24 mouse cellular contexts compared by ENCODE assay signal in the genomic region with DNA sequence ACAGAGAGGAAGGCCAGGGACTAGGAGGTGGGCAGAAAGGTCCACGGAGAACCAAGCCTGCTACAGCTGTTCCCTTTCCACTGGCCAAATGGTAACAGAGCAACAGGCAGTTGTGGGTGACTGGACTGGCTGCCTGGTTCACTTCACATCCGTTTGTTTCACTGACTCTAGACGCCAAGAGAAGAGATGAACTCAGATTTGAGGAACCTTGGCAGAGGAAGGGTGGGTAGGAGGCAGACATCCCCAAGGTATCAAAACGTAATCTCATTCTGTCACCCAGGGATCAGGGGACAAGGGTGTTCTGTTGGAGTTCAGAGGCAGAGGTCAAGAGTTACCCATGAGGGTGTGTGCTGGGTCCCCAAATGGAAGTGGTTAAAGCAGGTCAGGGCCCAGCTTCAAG. TPM values are rescaled to one million over a fixed set of nuclear protein-coding genes. Genes with fewer than 3 reads are reported as not detected.
DNase-seq lines count a peak whose midpoint lies in the region; ATAC-seq lines count a peak whose summit lies in the region.
"Had no signal": no experiment of that assay in that cellular context is flagged by ENCODE, and none has a peak within 500 bp of the region (broad histone marks: within the 10 kb centered on the region; RNA-seq: fewer than 3 reads in every experiment).

No protein-coding gene starts in this region.

- H3K36me3 ChIP-seq in splenic B cell, adult 2 months (ENCODE audit: control insufficient read depth, insufficient read depth, low read length, poor library complexity, severe bottlenecking): no peaks in the 10 kb centered on the region
- H3K36me3 ChIP-seq in forebrain, embryonic 15.5 days: no peaks in the 10 kb centered on the region
- no peaks in the 10 kb centered on the region for H3K36me3 ChIP-seq in embryonic facial prominence, embryonic 10.5 days (replicated peaks)
- H3K36me3 ChIP-seq: embryonic facial prominence, embryonic 13.5 days; embryonic facial prominence, embryonic 15.5 days; forebrain, embryonic 10.5 days; forebrain, embryonic 12.5 days; G1E had no signal

- no peak overlapping the region for H3K4me3 ChIP-seq in forebrain, embryonic 15.5 days
- no peak overlapping the region for H3K4me3 ChIP-seq in embryonic facial prominence, embryonic 10.5 days
- H3K4me3 ChIP-seq: erythroblast, embryonic 14.5 days had no signal

- H3K27ac ChIP-seq in forebrain, embryonic 15.5 days (replicated peaks): no peak overlapping the region
- no peak overlapping the region for H3K27ac ChIP-seq in embryonic facial prominence, embryonic 10.5 days (replicated peaks)
- H3K27ac ChIP-seq: embryonic facial prominence, embryonic 13.5 days; embryonic facial prominence, embryonic 15.5 days; forebrain, embryonic 12.5 days had no signal

- peak; percentile 15; the same call in 1 of the 2 replicates for ATAC-seq in common myeloid progenitor, adult 5-6 weeks (replicated peaks; ENCODE audit: low read depth, poor library complexity, severe bottlenecking)
- ATAC-seq in forebrain, embryonic 15.5 days (replicated peaks): no peak

- H3K4me2 ChIP-seq in forebrain, embryonic 15.5 days (replicated peaks): no peak overlapping the region

- H3K27me3 ChIP-seq in splenic B cell, adult 2 months (ENCODE audit: control insufficient read depth, insufficient read depth, low read length, poor library complexity, severe bottlenecking): no peaks in the 10 kb centered on the region
- H3K27me3 ChIP-seq in forebrain, embryonic 15.5 days: peaks cover 43% of the 10 kb centered on the region
- H3K27me3 ChIP-seq in embryonic facial prominence, embryonic 10.5 days (replicated peaks; ENCODE audit: low read depth, poor library complexity, severe bottlenecking): peaks cover 100% of the 10 kb centered on the region

- no peak overlapping the region for H3K9ac ChIP-seq in forebrain, embryonic 15.5 days (replicated peaks)
- H3K9ac ChIP-seq: embryonic facial prominence, embryonic 15.5 days; forebrain, embryonic 12.5 days; forebrain, postnatal 0 days had no signal

- H3K9me3 ChIP-seq in forebrain, embryonic 15.5 days: no peaks in the 10 kb centered on the region
- no peaks in the 10 kb centered on the region for H3K9me3 ChIP-seq in embryonic facial prominence, embryonic 10.5 days
- H3K9me3 ChIP-seq: embryonic facial prominence, embryonic 13.5 days; embryonic facial prominence, embryonic 15.5 days; forebrain, embryonic 10.5 days; forebrain, embryonic 12.5 days; G1E had no signal

- H3K4me1 ChIP-seq in forebrain, embryonic 15.5 days: peaks cover 20% of the 10 kb centered on the region
- peaks cover 66% of the 10 kb centered on the region for H3K4me1 ChIP-seq in embryonic facial prominence, embryonic 10.5 days

- DNase-seq in B cell, adult 2 months: peak; percentile 55 to 59
- DNase-seq in induced T-regulatory cell, adult 2 months (ENCODE audit: low read depth): peak; percentile 31
- peak; percentile 67 for DNase-seq in splenic B cell, adult 2 months (ENCODE audit: low read depth, low spot score)
- no peak for DNase-seq in thymus, postnatal 10 days (ENCODE audit: low spot score in 2 of 2)
- DNase-seq in embryonic facial prominence, embryonic 10.5 days (ENCODE audit: low spot score): no peak
- no peak for DNase-seq in right cerebral cortex, postnatal 25 days
- DNase-seq: adrenal gland, adult 2 months; adrenal gland, postnatal 10 days; adrenal gland, postnatal 25 days; cerebellum, adult 11 months; cerebellum, adult 18-20 months; cerebellum, adult 8-10 months; cerebellum, adult 9-11 months; cerebellum, postnatal 14 days; cerebellum, postnatal 36 days; forebrain, postnatal 0 days had no signal

- 79% methylated on average over 4 of the region's 4 CpGs for WGBS in forebrain, embryonic 15.5 days
- 62% methylated on average over 4 of the region's 4 CpGs for WGBS in embryonic facial prominence, embryonic 10.5 days

RNA-seq across cellular contexts. Expression of gene Epha2, which starts 0.8 kb away (rescaled TPM):
- 0.29 and 1.2 TPM in 2 replicates for total RNA-seq in common myeloid progenitor, adult 5-6 weeks (2017)
- polyA plus RNA-seq in forebrain, embryonic 15.5 days (2015; fragmentation: Nextera tagmentation; extraction: Ambion mirVana): 1.0 and 1.1 TPM in 2 replicates
- 2.4 and 3.0 TPM in 2 replicates for polyA plus RNA-seq in embryonic facial prominence, embryonic 10.5 days (2016; fragmentation: Nextera tagmentation; extraction: Ambion mirVana)
- total RNA-seq: G1E had no signal
- polyA plus RNA-seq: erythroblast, embryonic 14.5 days; G1E had no signal

Comparison
In these comparisons a context has a peak if more than half of its experiments do, and no peak if none do; other contexts are left out.
1. DNase-seq: peak in B cell, adult 2 months (2 of 2), induced T-regulatory cell, adult 2 months (single experiment) and splenic B cell, adult 2 months (single experiment); none in thymus, postnatal 10 days (0 of 2), embryonic facial prominence, embryonic 10.5 days (single experiment) and right cerebral cortex, postnatal 25 days (single experiment).